Mouse (Mus musculus): ENCODE data around the gene Cyp2d22.

DNA sequence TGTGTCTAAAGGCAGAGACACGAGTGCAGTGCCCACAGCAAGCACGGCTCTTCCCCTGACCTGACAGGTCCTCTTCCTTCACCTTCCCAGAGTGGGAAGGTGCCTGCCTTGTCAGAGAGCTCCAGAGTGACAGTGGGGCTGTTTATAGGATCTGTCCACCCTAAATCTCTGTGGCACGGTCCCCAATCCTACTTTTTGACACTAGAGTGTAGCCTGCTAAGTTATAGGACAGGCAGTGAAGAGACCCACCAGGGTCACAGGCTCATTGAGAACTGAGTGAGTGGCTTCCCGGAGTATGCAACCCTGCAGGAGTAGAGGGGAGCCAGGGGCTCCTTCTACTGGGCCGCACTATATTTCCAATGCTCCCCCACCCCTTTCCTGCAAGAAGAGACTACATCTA is 2.4 kb downstream of the Cyp2d22 start:
- no peak for TF ChIP-seq GATA1 (IDR thresholded peaks at IDR 0.05; ENCODE audit: borderline replicate concordance, low read length)
- TF ChIP-seq FLI1 (IDR thresholded peaks at IDR 0.05; ENCODE audit: low read length): no peak

Data from megakaryocyte, embryonic 14.5 days (primary cell).